Mouse (Mus musculus): Measurements from ENCODE around the gene Gm16503. TPM values are rescaled to one million over a fixed set of nuclear protein-coding genes. Genes with fewer than 3 reads are reported as not detected.
"Not testable (repeated sequence)": the region's sequence is repeated elsewhere in the genome, so short reads cannot be mapped to it uniquely, and the experiment has no call there.

The Gm16503 gene
- under 1 TPM in 1 of 2 experiments, not detected in 1; 0.20 TPM for total RNA-seq (2021)
- long read RNA-seq: 0 reads

- DNase-seq (ENCODE audit: low spot score in 2 of 2): not testable (repeated sequence)
Observed at GRCm38 (mm10) chr4:147539918-147540317, at the start of gene Gm16503. Gene Gm16503, plus strand, starts transcription at chr4:147540218.

- DNase-seq (ENCODE audit: low spot score in 2 of 2): not testable (repeated sequence)
Observed at GRCm38 (mm10) chr4:147492117-147492516, 47.9 kb upstream of the Gm16503 start, which contains the start of gene Zfp982. Gene Zfp982, plus strand, starts transcription at chr4:147492417.

GRCm38 (mm10) chr4:147498772-147499613, 41.0 kb upstream of the Gm16503 start:
- DNase-seq (ENCODE audit: low spot score in 2 of 2): not testable (repeated sequence)

- DNase-seq (ENCODE audit: low spot score in 2 of 2): no peak
Observed at GRCm38 (mm10) chr4:147509174-147509573, 30.8 kb upstream of the Gm16503 start.

- DNase-seq (ENCODE audit: low spot score in 2 of 2): peak in 1 of 2 experiments; percentile 6
Observed at GRCm38 (mm10) chr4:147518981-147519380, 21.0 kb upstream of the Gm16503 start.

- no peak for DNase-seq (ENCODE audit: low spot score in 2 of 2)
Observed at GRCm38 (mm10) chr4:147520100-147520499, 19.9 kb upstream of the Gm16503 start.

GRCm38 (mm10) chr4:147525125-147525524, 14.9 kb upstream of the Gm16503 start:
- DNase-seq (ENCODE audit: low spot score in 2 of 2): no peak

- DNase-seq (ENCODE audit: low spot score in 2 of 2): no peak
Observed at GRCm38 (mm10) chr4:147530366-147530765, 9.7 kb upstream of the Gm16503 start.

GRCm38 (mm10) chr4:147535916-147536315, 4.1 kb upstream of the Gm16503 start:
- DNase-seq (ENCODE audit: low spot score in 2 of 2): not testable (repeated sequence)

GRCm38 (mm10) chr4:147537702-147538101, 2.3 kb upstream of the Gm16503 start:
- no peak for DNase-seq (ENCODE audit: low spot score in 2 of 2)

GRCm38 (mm10) chr4:147541105-147541504, 1.1 kb downstream of the Gm16503 start:
- no peak for DNase-seq (ENCODE audit: low spot score in 2 of 2)

- DNase-seq (ENCODE audit: low spot score in 2 of 2): not testable (repeated sequence)
Observed at GRCm38 (mm10) chr4:147553071-147553470, 13.1 kb downstream of the Gm16503 start, which contains the start of gene Zfp985. Gene Zfp985, plus strand, starts transcription at chr4:147553277.

- DNase-seq (ENCODE audit: low spot score in 2 of 2): not testable (repeated sequence)
Observed at GRCm38 (mm10) chr4:147554361-147554760, 14.3 kb downstream of the Gm16503 start.

GRCm38 (mm10) chr4:147556921-147557320, 16.9 kb downstream of the Gm16503 start:
- not testable (repeated sequence) for DNase-seq (ENCODE audit: low spot score in 2 of 2)

GRCm38 (mm10) chr4:147558011-147558410, 18.0 kb downstream of the Gm16503 start:
- not testable (repeated sequence) for DNase-seq (ENCODE audit: low spot score in 2 of 2)

- not testable (repeated sequence) for DNase-seq (ENCODE audit: low spot score in 2 of 2)
Observed at GRCm38 (mm10) chr4:147559096-147559495, 19.1 kb downstream of the Gm16503 start.

- no peak for DNase-seq (ENCODE audit: low spot score in 2 of 2)
Observed at GRCm38 (mm10) chr4:147565426-147566220, 25.6 kb downstream of the Gm16503 start.

GRCm38 (mm10) chr4:147571156-147571555, 31.1 kb downstream of the Gm16503 start:
- DNase-seq (ENCODE audit: low spot score in 2 of 2): not testable (repeated sequence)

- not testable (repeated sequence) for DNase-seq (ENCODE audit: low spot score in 2 of 2)
Observed at GRCm38 (mm10) chr4:147579371-147579770, 39.4 kb downstream of the Gm16503 start.

GRCm38 (mm10) chr4:147586511-147587473, 46.8 kb downstream of the Gm16503 start:
- no peak for DNase-seq (ENCODE audit: low spot score in 2 of 2)
